Comparison of ENCODE assay signal across 27 mouse cellular contexts in genomic region chr2:72984806-72985205, GRCm38 (mm10). TPM values are rescaled to one million over a fixed set of nuclear protein-coding genes. Genes with fewer than 3 reads are reported as not detected.
DNase-seq lines count a peak whose midpoint lies in the region; ATAC-seq and TF ChIP-seq lines count a peak whose summit lies in the region.
"Had no signal": no experiment of that assay in that cellular context is flagged by ENCODE, and none has a peak within 500 bp of the region (broad histone marks: within the 10 kb centered on the region; RNA-seq: fewer than 3 reads in every experiment).

No protein-coding gene starts in this region.

- no peaks in the 10 kb centered on the region for H3K27me3 ChIP-seq in heart, postnatal 0 days (ENCODE audit: control insufficient read depth, insufficient read depth, low read length)
- no peaks in the 10 kb centered on the region for H3K27me3 ChIP-seq in limb, embryonic 12.5 days
- H3K27me3 ChIP-seq: CH12.LX; embryonic facial prominence, embryonic 12.5 days; forebrain, embryonic 13.5 days; heart, embryonic 15.5 days; hindbrain, embryonic 15.5 days; Patski had no signal

- 79% methylated on average over 4 of the region's 4 CpGs for WGBS in heart, postnatal 0 days
- 27% methylated on average over 4 of the region's 4 CpGs for WGBS in limb, embryonic 12.5 days

- 0 out of 2 replicates have a peak overlapping the region, but pooled peaks have one; percentile 53 for H3K27ac ChIP-seq in heart, postnatal 0 days (ENCODE audit: low read depth)
- peak overlapping the region; percentile 49 for H3K27ac ChIP-seq in bone marrow macrophage, adult 2 months (ENCODE audit: insufficient read depth, low read depth, low read length)
- H3K27ac ChIP-seq in limb, embryonic 12.5 days = peak overlapping the region; percentile 74
- H3K27ac ChIP-seq: embryonic facial prominence, embryonic 12.5 days; forebrain, embryonic 13.5 days; gastrocnemius, adult 2 months; heart, embryonic 10.5 days; hindbrain, embryonic 10.5 days; hindbrain, embryonic 15.5 days had no signal

- no peak for TF ChIP-seq POLR2A in bone marrow macrophage, adult 2 months (IDR thresholded peaks at IDR 0.05; ENCODE audit: borderline replicate concordance, low read depth, low read length)

- H3K4me3 ChIP-seq in heart, postnatal 0 days (ENCODE audit: low read depth, low read length) = no peak overlapping the region
- H3K4me3 ChIP-seq in bone marrow macrophage, adult 2 months (ENCODE audit: insufficient read depth, low read length) = no peak overlapping the region
- no peak overlapping the region for H3K4me3 ChIP-seq in limb, embryonic 12.5 days (replicated peaks)
- H3K4me3 ChIP-seq: embryonic facial prominence, embryonic 12.5 days; forebrain, embryonic 13.5 days; gastrocnemius, adult 2 months; heart, embryonic 10.5 days; heart, embryonic 15.5 days; hindbrain, embryonic 10.5 days; hindbrain, embryonic 15.5 days had no signal

- ATAC-seq in heart, postnatal 0 days (ENCODE audit: insufficient read depth, low read depth) = no peak
- ATAC-seq in limb, embryonic 12.5 days (ENCODE audit: insufficient number of reproducible peaks, insufficient read depth, low FRiP score, low TSS enrichment, low read depth) = no peak
- no peak for ATAC-seq in megakaryocyte-erythroid progenitor cell, adult 5-6 weeks (replicated peaks; ENCODE audit: low FRiP score, low TSS enrichment, poor library complexity, severe bottlenecking)
- ATAC-seq: activated CD4-positive, CD25-positive, alpha-beta regulatory T cell, adult 4 months; forebrain, embryonic 13.5 days; intestine, embryonic 16.5 days; Patski had no signal

- no peak for TF ChIP-seq CTCF in heart, postnatal 0 days (IDR thresholded peaks at IDR 0.05; ENCODE audit: low read depth)
- no peak for TF ChIP-seq CTCF in bone marrow macrophage, adult 2 months (IDR thresholded peaks at IDR 0.05; ENCODE audit: low read depth, low read length)

- peaks cover 13% of the 10 kb centered on the region for H3K9me3 ChIP-seq in heart, postnatal 0 days (replicated peaks; ENCODE audit: control insufficient read depth, low read length)
- H3K9me3 ChIP-seq in limb, embryonic 12.5 days = peaks cover 12% of the 10 kb centered on the region
- H3K9me3 ChIP-seq: embryonic facial prominence, embryonic 12.5 days; heart, embryonic 15.5 days; hindbrain, embryonic 15.5 days had no signal

- TF ChIP-seq EP300 in heart, postnatal 0 days (IDR thresholded peaks at IDR 0.05; ENCODE audit: low read depth) = no peak

- H3K4me1 ChIP-seq in heart, postnatal 0 days (ENCODE audit: control insufficient read depth, insufficient read depth) = peaks cover 9% of the 10 kb centered on the region; the same call in 1 of the 2 replicates
- peaks cover 32% of the 10 kb centered on the region for H3K4me1 ChIP-seq in bone marrow macrophage, adult 2 months (ENCODE audit: control insufficient read depth, insufficient read depth, low read length)
- H3K4me1 ChIP-seq in limb, embryonic 12.5 days (replicated peaks) = peaks cover 13% of the 10 kb centered on the region
- H3K4me1 ChIP-seq: embryonic facial prominence, embryonic 12.5 days had no signal

- H3K9ac ChIP-seq in heart, postnatal 0 days (replicated peaks; ENCODE audit: low read depth, low read length) = no peak overlapping the region
- no peak overlapping the region for H3K9ac ChIP-seq in limb, embryonic 12.5 days (replicated peaks)
- H3K9ac ChIP-seq: embryonic facial prominence, embryonic 12.5 days; forebrain, embryonic 13.5 days; heart, embryonic 15.5 days; hindbrain, embryonic 15.5 days had no signal

- H3K4me2 ChIP-seq in heart, postnatal 0 days (ENCODE audit: low read depth, low read length) = no peak overlapping the region
- H3K4me2 ChIP-seq in limb, embryonic 12.5 days = no peak overlapping the region
- H3K4me2 ChIP-seq: embryonic facial prominence, embryonic 12.5 days; forebrain, embryonic 13.5 days; heart, embryonic 15.5 days; hindbrain, embryonic 15.5 days had no signal

- no peak for DNase-seq in heart, postnatal 0 days (ENCODE audit: low spot score)
- DNase-seq in heart, adult 9 months (ENCODE audit: low spot score in 2 of 2) = no peak
- DNase-seq in testis, postnatal 10 days (ENCODE audit: low spot score) = no peak
- DNase-seq in right cerebral cortex, postnatal 36 days (ENCODE audit: low spot score in 2 of 2) = no peak
- DNase-seq: adrenal gland, adult 2 months; adrenal gland, postnatal 25 days; cerebellum, adult 18-20 months; cerebellum, postnatal 10 days; embryo, embryonic 11 days; gastrocnemius, adult 2 months; gastrocnemius, postnatal 25 days had no signal

- 0 out of 2 replicates have a peak, but pooled peaks cover 5% of the 10 kb centered on the region for H3K36me3 ChIP-seq in heart, postnatal 0 days (replicated peaks; ENCODE audit: control insufficient read depth, insufficient read depth, low read length)
- H3K36me3 ChIP-seq in limb, embryonic 12.5 days = peaks cover 9% of the 10 kb centered on the region; the same call in 1 of the 2 replicates
- H3K36me3 ChIP-seq: embryonic facial prominence, embryonic 12.5 days; hindbrain, embryonic 15.5 days had no signal

RNA-seq across cellular contexts. Expression of gene Gm11084, which starts 1.7 kb away (rescaled TPM):
- total RNA-seq in heart, postnatal 0 days (2014; rRNA removed; ENCODE audit: low replicate concordance) = not detected in 2 replicates
- polyA plus RNA-seq in heart, postnatal 0 days (2015; fragmentation: Nextera tagmentation; extraction: Ambion mirVana) = not detected in 2 replicates
- polyA plus RNA-seq in bone marrow macrophage, adult 2 months (2012; ENCODE audit: insufficient read depth, insufficient read length, missing spikeins) = not detected in 2 replicates
- not detected in 2 replicates for polyA plus RNA-seq in limb, embryonic 12.5 days (2016; fragmentation: Nextera tagmentation; extraction: Ambion mirVana)
- not detected in 2 replicates for total RNA-seq in megakaryocyte-erythroid progenitor cell, adult 5-6 weeks (2014; fragmentation: Nextera tagmentation)
- not detected in 2 replicates for total RNA-seq in megakaryocyte-erythroid progenitor cell, adult 5-6 weeks (2017)
- total RNA-seq: adrenal gland, adult 2 months; adrenal gland, postnatal 25 days; CH12.LX; common myeloid progenitor, adult 5-6 weeks; gastrocnemius, adult 2 months; gastrocnemius, postnatal 25 days; granulocyte monocyte progenitor cell, adult 5-6 weeks; heart, postnatal 25 days had no signal
- polyA plus RNA-seq: activated CD4-positive, CD25-positive, alpha-beta regulatory T cell, adult 4 months; adrenal gland, adult 2 months; embryonic facial prominence, embryonic 12.5 days; forebrain, embryonic 13.5 days; heart, embryonic 10.5 days; heart, embryonic 15.5 days; hindbrain, embryonic 10.5 days; hindbrain, embryonic 15.5 days; intestine, embryonic 16.5 days; Patski had no signal

RNA-seq across cellular contexts. Expression of gene Sp3, which starts 4.6 kb away (rescaled TPM):
- 62.1 and 72.7 TPM in 2 replicates for total RNA-seq in heart, postnatal 0 days (2014; rRNA removed; ENCODE audit: low replicate concordance)
- polyA plus RNA-seq in heart, postnatal 0 days (2015; fragmentation: Nextera tagmentation; extraction: Ambion mirVana) = 24.7 and 28.3 TPM in 2 replicates
- polyA plus RNA-seq in bone marrow macrophage, adult 2 months (2012; ENCODE audit: insufficient read depth, insufficient read length, missing spikeins) = 65.5 and 72.8 TPM in 2 replicates
- 74.7 and 81.1 TPM in 2 replicates for polyA plus RNA-seq in limb, embryonic 12.5 days (2016; fragmentation: Nextera tagmentation; extraction: Ambion mirVana)
- 72.7 and 84.4 TPM in 2 replicates for total RNA-seq in megakaryocyte-erythroid progenitor cell, adult 5-6 weeks (2014; fragmentation: Nextera tagmentation)
- total RNA-seq in megakaryocyte-erythroid progenitor cell, adult 5-6 weeks (2017) = 101 and 111 TPM in 2 replicates
